Mouse (Mus musculus) ES-E14 (cell line): Measurements from ENCODE around the gene Rnf214. TPM values are rescaled to one million over a fixed set of nuclear protein-coding genes. Genes with fewer than 3 reads are reported as not detected.
A peak's percentile ranks its signal among the peaks of the same experiment; 100 is the strongest.

ENCODE experiments used
- DNase-seq: peaks from one replicate; pipeline ENCODE4 v3.0.0-alpha.2; 2013; ENCODE audit warnings: low read depth, low spot score
- H3K27ac ChIP-seq: 2 replicates; pipeline ENCODE4 v1.5.1; 2012; ENCODE audit warnings: low read depth, mild to moderate bottlenecking, low read length, moderate library complexity, mixed read lengths; ENCODE audit not compliant: poor library complexity, insufficient read depth, severe bottlenecking
- H3K36me3 ChIP-seq: 2 replicates; pipeline ENCODE4 v1.6.1; 2012; ENCODE audit warnings: mild to moderate bottlenecking, low read length, moderate library complexity, mixed read lengths; ENCODE audit not compliant: control insufficient read depth, poor library complexity, insufficient read depth, severe bottlenecking
- H3K4me1 ChIP-seq, 2 experiments: fragments of 150-350 bp in 1 of 2; sonication (generic) in 1 of 2; 2 replicates each; pipeline ENCODE4 v1.6.1; 2012; ENCODE audit warnings: low read length in 2 of 2, mild to moderate bottlenecking in 1 of 2, mixed read lengths in 1 of 2; ENCODE audit not compliant: control insufficient read depth in 2 of 2, insufficient read depth in 2 of 2, poor library complexity in 1 of 2
- H3K4me3 ChIP-seq, 2 experiments: fragments of 150-350 bp in 1 of 2; sonication (generic) in 1 of 2; 2 replicates each; pipeline ENCODE4 v1.5.1; 2012; ENCODE audit warnings: low read length in 2 of 2, low read depth in 1 of 2, mild to moderate bottlenecking in 1 of 2, mixed read lengths in 1 of 2; ENCODE audit not compliant: insufficient read depth in 1 of 2, poor library complexity in 1 of 2, severe bottlenecking in 1 of 2
- H3K9ac ChIP-seq: 2 replicates; pipeline ENCODE4 v1.6.1; 2012; ENCODE audit warnings: low read depth, mild to moderate bottlenecking, low read length, mixed read lengths; ENCODE audit not compliant: poor library complexity, insufficient read depth, severe bottlenecking
- H3K9me3 ChIP-seq: fragments of 150-350 bp; sonication (generic); 2 replicates; pipeline ENCODE4 v1.6.1; 2012; ENCODE audit warnings: low read depth, mild to moderate bottlenecking, low read length; ENCODE audit not compliant: control insufficient read depth, insufficient read depth
- CHD2 ChIP-seq: IDR thresholded peaks from 2 replicates; pipeline ENCODE4 v1.6.1; 2014; ENCODE audit warnings: mild to moderate bottlenecking, low read depth, low read length, inconsistent platforms
- HCFC1 ChIP-seq: IDR thresholded peaks from 2 replicates; pipeline ENCODE4 v1.6.1; 2012; ENCODE audit warnings: low read length, inconsistent platforms, borderline replicate concordance; ENCODE audit not compliant: insufficient read depth
- MAFK ChIP-seq: IDR thresholded peaks from 2 replicates; pipeline ENCODE4 v1.6.1; 2014; ENCODE audit warnings: mild to moderate bottlenecking, low read depth, low read length, inconsistent platforms; ENCODE audit not compliant: insufficient read depth
- ZC3H11A ChIP-seq: IDR thresholded peaks from 2 replicates; pipeline ENCODE4 v1.6.1; 2012; ENCODE audit warnings: low read depth, mild to moderate bottlenecking, inconsistent platforms, low read length, borderline replicate concordance
- ZNF384 ChIP-seq: IDR thresholded peaks from 2 replicates; pipeline ENCODE4 v1.6.1; 2012; ENCODE audit warnings: low read depth, low read length, inconsistent platforms
- in situ Hi-C, 2 experiments: fragments of 600-800 bp; cut with MboI; formaldehyde crosslinking; loops; one replicate each; pipeline ENCODE4 v1.15.1; 2025; ENCODE audit warnings: low sequenced_read_pairs in 2 of 2, inconsistent platforms in 1 of 2; ENCODE audit not compliant: unreplicated experiment in 2 of 2
- total RNA-seq: library from RNA; depleted of rRNA; stranded (reverse); fragments of 300-350 nt; gene quantifications from 2 replicates; pipeline ENCODE4 v1.2.3, GENCODE M21; 2012

Rnf214 gene
- total RNA-seq, 1 experiment: 13.5 TPM

GRCm38 (mm10) chr9:45952890-45953289 lies 46.2 kb upstream of the Rnf214 start:
- in situ Hi-C loops: no loop called here
- H3K9me3 ChIP-seq: no peaks in the 10 kb centered on the region
- TF ChIP-seq MAFK (no peak), ZC3H11A (no peak), HCFC1 (no peak), ZNF384 (no peak), CHD2 (no peak)
- H3K27ac ChIP-seq: no peak overlapping the region
- H3K9ac ChIP-seq: peak overlapping the region; percentile 18; the same call in 1 of the 2 replicates
- no peak overlapping the region for H3K4me3 ChIP-seq
- peaks cover 0 to 5% of the 10 kb centered on the region in 2 experiments; a peak in 1 of 4 replicates for H3K4me1 ChIP-seq
- peaks cover 26% of the 10 kb centered on the region for H3K36me3 ChIP-seq
- no peak for DNase-seq

GRCm38 (mm10) chr9:45952057-45952456 lies 45.3 kb upstream of the Rnf214 start:
- in situ Hi-C loops: no loop called here
- TF ChIP-seq MAFK (no peak), HCFC1 (no peak), ZC3H11A (no peak), CHD2 (no peak), ZNF384 (no peak)
- no peak overlapping the region for H3K27ac ChIP-seq
- H3K36me3 ChIP-seq: peaks cover 26% of the 10 kb centered on the region
- no peak overlapping the region for H3K9ac ChIP-seq
- no peaks in the 10 kb centered on the region for H3K9me3 ChIP-seq
- no peak for DNase-seq
- no peak overlapping the region for H3K4me3 ChIP-seq
- peaks cover 0 to 5% of the 10 kb centered on the region in 2 experiments; a peak in 1 of 4 replicates for H3K4me1 ChIP-seq

DNA sequence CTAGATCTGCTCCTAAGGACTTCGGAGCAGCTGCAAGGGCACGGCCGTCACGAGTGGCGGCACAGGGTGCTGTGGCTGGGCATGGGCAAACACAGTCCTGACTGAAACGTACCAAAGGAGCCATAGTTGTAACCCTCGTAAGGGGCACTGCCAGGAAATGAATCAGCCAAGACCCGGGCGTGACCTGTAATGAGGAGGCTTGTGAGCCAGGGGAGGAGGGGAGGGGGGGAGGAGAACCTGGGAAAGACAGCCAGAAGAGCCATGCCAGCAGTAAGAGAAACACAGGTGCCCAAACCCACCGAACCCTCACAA lies 40.1 kb upstream of the Rnf214 start:
- peaks cover 60% of the 10 kb centered on the region for H3K36me3 ChIP-seq

DNA sequence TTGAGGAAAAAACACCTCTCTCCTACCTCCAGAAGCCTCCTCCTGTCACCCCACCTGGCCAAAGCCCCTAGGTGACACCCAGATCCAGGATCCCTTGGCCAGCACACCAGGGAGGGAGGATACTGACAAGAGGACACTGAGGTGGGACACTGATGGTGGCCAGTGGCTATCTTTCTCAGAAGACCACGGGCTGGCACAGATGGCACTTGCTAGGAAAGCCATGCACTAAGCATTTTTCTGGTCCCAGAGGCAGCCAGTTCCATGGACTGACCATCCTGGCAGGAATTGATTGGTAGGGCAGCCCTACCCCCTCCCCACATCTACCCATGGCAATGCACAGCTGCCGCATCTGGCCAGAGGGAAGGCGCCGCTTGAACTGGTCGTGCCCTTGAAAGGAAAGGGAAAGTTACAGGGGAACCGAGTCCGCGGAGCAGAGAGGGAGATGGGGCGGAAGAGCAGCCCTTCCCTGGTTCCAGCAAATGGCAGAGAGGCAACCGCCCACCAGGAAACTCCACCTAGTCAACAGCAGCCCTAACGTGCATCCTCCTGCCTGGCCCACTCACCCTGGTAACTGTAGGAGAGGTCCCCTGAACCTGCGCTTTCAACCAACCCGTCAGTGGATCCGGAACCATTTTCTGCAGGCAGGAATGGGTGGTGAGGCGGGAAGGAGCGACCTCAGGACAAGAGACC lies 39.6 kb upstream of the Rnf214 start:
- Histone ChIP-seq H3K4me3 (no peak overlapping the region), H3K9ac (no peak overlapping the region), H3K9me3 (no peaks in the 10 kb centered on the region), H3K36me3 (peaks cover 57% of the 10 kb centered on the region), H3K27ac (no peak overlapping the region), H3K4me1 (peaks cover 0 to 18% of the 10 kb centered on the region in 2 experiments; a peak in 3 of 4 replicates)
- in situ Hi-C loops: no loop called here
- DNase-seq: no peak
- TF ChIP-seq HCFC1 (no peak), ZC3H11A (no peak), MAFK (no peak), ZNF384 (no peak), CHD2 (no peak)

More for the DNA sequence above, 40.1 kb upstream of the Rnf214 start:
- no peaks in the 10 kb centered on the region for H3K9me3 ChIP-seq
- no peak overlapping the region for H3K4me3 ChIP-seq
- no peak for DNase-seq
- H3K9ac ChIP-seq: no peak overlapping the region
- in situ Hi-C loops: no loop called here
- TF ChIP-seq ZC3H11A (no peak), CHD2 (no peak), ZNF384 (no peak), HCFC1 (no peak), MAFK (no peak)
- no peak overlapping the region for H3K27ac ChIP-seq
- H3K4me1 ChIP-seq: peaks cover 0 to 17% of the 10 kb centered on the region in 2 experiments; a peak in 2 of 4 replicates

DNA sequence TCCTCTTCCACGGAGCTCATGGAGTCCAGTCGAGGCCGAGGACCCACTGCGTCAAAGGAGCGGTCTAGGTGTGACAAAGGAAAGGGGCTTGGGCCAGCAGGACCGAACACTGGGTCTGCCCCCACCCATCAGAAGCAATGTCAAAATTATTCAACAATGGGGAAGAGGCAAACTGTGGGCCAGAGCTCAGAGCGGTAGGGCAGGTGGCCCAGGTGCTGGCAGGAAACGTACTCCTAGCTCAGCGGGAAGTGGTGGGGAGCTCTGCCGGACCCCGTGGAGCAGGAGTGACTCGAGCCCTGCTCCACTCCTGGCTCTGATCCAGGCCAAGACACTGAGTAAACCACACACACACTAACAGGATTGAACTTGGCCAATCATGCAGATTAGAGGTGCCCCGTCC lies 39.0 kb upstream of the Rnf214 start:
- no peak for TF ChIP-seq CHD2
- TF ChIP-seq ZC3H11A: no peak
- TF ChIP-seq HCFC1: no peak
- no peak for TF ChIP-seq MAFK
- no peak for TF ChIP-seq ZNF384
- peaks cover 0 to 18% of the 10 kb centered on the region in 2 experiments; a peak in 3 of 4 replicates for H3K4me1 ChIP-seq
- DNase-seq: no peak
- no peaks in the 10 kb centered on the region for H3K9me3 ChIP-seq
- no peak overlapping the region for H3K27ac ChIP-seq
- H3K9ac ChIP-seq: no peak overlapping the region
- no peak overlapping the region for H3K4me3 ChIP-seq
- in situ Hi-C loops: no loop called here
- H3K36me3 ChIP-seq: peaks cover 56% of the 10 kb centered on the region
